Mouse (Mus musculus): ENCODE measurements around the gene Tmc8. TPM values are rescaled to one million over a fixed set of nuclear protein-coding genes. Genes with fewer than 3 reads are reported as not detected.
"Not testable (repeated sequence)": the region's sequence is repeated elsewhere in the genome, so short reads cannot be mapped to it uniquely, and the experiment has no call there.

Tmc8 gene
- polyA plus RNA-seq, 1 experiment from 2014 or later: 0.86 TPM

- ATAC-seq (ENCODE audit: low FRiP score): no peak
- 88% methylated on average over 18 of the region's 18 CpGs for WGBS
- H3K9ac ChIP-seq (ENCODE audit: low read depth, low read length): no peak overlapping the region
- no peaks in the 10 kb centered on the region for H3K9me3 ChIP-seq (ENCODE audit: control insufficient read depth, low read length)
- no peaks in the 10 kb centered on the region for H3K36me3 ChIP-seq (ENCODE audit: control insufficient read depth, insufficient read depth, low read length)
- H3K27me3 ChIP-seq (ENCODE audit: control insufficient read depth, insufficient read depth, low read length): no peaks in the 10 kb centered on the region
- H3K4me1 ChIP-seq (replicated peaks; ENCODE audit: control insufficient read depth, insufficient read depth, low read length): peaks cover 8% of the 10 kb centered on the region
- no peak overlapping the region for H3K4me3 ChIP-seq (ENCODE audit: low read depth, low read length)
- no peak overlapping the region for H3K4me2 ChIP-seq (replicated peaks; ENCODE audit: low read depth, low read length)
- no peak overlapping the region for H3K27ac ChIP-seq (ENCODE audit: low read depth, low read length)
- no peak for DNase-seq (ENCODE audit: low spot score)
These were observed 46.4 kb downstream of the Tmc8 start for GRCm38 (mm10) chr11:117828149-117828887.

GRCm38 (mm10) chr11:117828888-117829604, 47.2 kb downstream of the Tmc8 start:
- DNase-seq (ENCODE audit: low spot score) (no peak), ATAC-seq (ENCODE audit: low FRiP score) (no peak)
- Histone ChIP-seq H3K4me2 (replicated peaks; ENCODE audit: low read depth, low read length) (no peak overlapping the region), H3K9me3 (ENCODE audit: control insufficient read depth, low read length) (no peaks in the 10 kb centered on the region), H3K27ac (ENCODE audit: low read depth, low read length) (no peak overlapping the region), H3K36me3 (ENCODE audit: control insufficient read depth, insufficient read depth, low read length) (no peaks in the 10 kb centered on the region), H3K9ac (ENCODE audit: low read depth, low read length) (no peak overlapping the region), H3K27me3 (ENCODE audit: control insufficient read depth, insufficient read depth, low read length) (no peaks in the 10 kb centered on the region), H3K4me1 (replicated peaks; ENCODE audit: control insufficient read depth, insufficient read depth, low read length) (peaks cover 8% of the 10 kb centered on the region), H3K4me3 (ENCODE audit: low read depth, low read length) (no peak overlapping the region)
- WGBS: 64% methylated on average over 9 of the region's 9 CpGs

GRCm38 (mm10) chr11:117829671-117830215, 47.9 kb downstream of the Tmc8 start:
- WGBS: 70% methylated on average over 2 of the region's 2 CpGs
- no peak for ATAC-seq (ENCODE audit: low FRiP score)
- H3K36me3 ChIP-seq (ENCODE audit: control insufficient read depth, insufficient read depth, low read length): no peaks in the 10 kb centered on the region
- no peak overlapping the region for H3K4me2 ChIP-seq (replicated peaks; ENCODE audit: low read depth, low read length)
- H3K4me1 ChIP-seq (replicated peaks; ENCODE audit: control insufficient read depth, insufficient read depth, low read length): peaks cover 6% of the 10 kb centered on the region
- no peak for DNase-seq (ENCODE audit: low spot score)
- H3K27me3 ChIP-seq (ENCODE audit: control insufficient read depth, insufficient read depth, low read length): no peaks in the 10 kb centered on the region
- no peaks in the 10 kb centered on the region for H3K9me3 ChIP-seq (ENCODE audit: control insufficient read depth, low read length)
- no peak overlapping the region for H3K4me3 ChIP-seq (ENCODE audit: low read depth, low read length)
- H3K9ac ChIP-seq (ENCODE audit: low read depth, low read length): no peak overlapping the region
- H3K27ac ChIP-seq (ENCODE audit: low read depth, low read length): no peak overlapping the region

GRCm38 (mm10) chr11:117830401-117830800, 48.5 kb downstream of the Tmc8 start:
- Histone ChIP-seq H3K4me3 (ENCODE audit: low read depth, low read length) (no peak overlapping the region), H3K36me3 (ENCODE audit: control insufficient read depth, insufficient read depth, low read length) (no peaks in the 10 kb centered on the region), H3K9ac (ENCODE audit: low read depth, low read length) (no peak overlapping the region), H3K4me2 (replicated peaks; ENCODE audit: low read depth, low read length) (no peak overlapping the region), H3K27me3 (ENCODE audit: control insufficient read depth, insufficient read depth, low read length) (no peaks in the 10 kb centered on the region), H3K9me3 (ENCODE audit: control insufficient read depth, low read length) (no peaks in the 10 kb centered on the region), H3K4me1 (replicated peaks; ENCODE audit: control insufficient read depth, insufficient read depth, low read length) (peaks cover 6% of the 10 kb centered on the region), H3K27ac (ENCODE audit: low read depth, low read length) (no peak overlapping the region)
- DNase-seq (ENCODE audit: low spot score): no peak
- ATAC-seq (ENCODE audit: low FRiP score): no peak
- 89% methylated on average over 9 of the region's 9 CpGs for WGBS

- peak overlapping the region; percentile 50 for H3K4me2 ChIP-seq (replicated peaks; ENCODE audit: low read depth, low read length)
- no peaks in the 10 kb centered on the region for H3K27me3 ChIP-seq (ENCODE audit: control insufficient read depth, insufficient read depth, low read length)
- WGBS: 19% methylated on average over 25 of the region's 28 CpGs
- H3K27ac ChIP-seq (ENCODE audit: low read depth, low read length): no peak overlapping the region
- ATAC-seq (ENCODE audit: low FRiP score): peak; percentile 71
- peak overlapping the region; percentile 25 for H3K4me3 ChIP-seq (ENCODE audit: low read depth, low read length)
- no peaks in the 10 kb centered on the region for H3K9me3 ChIP-seq (ENCODE audit: control insufficient read depth, low read length)
- H3K4me1 ChIP-seq (replicated peaks; ENCODE audit: control insufficient read depth, insufficient read depth, low read length): peaks cover 6% of the 10 kb centered on the region; the same call in 1 of the 2 replicates
- peak; percentile 89 for DNase-seq (ENCODE audit: low spot score)
- 0 out of 2 replicates have a peak overlapping the region, but pooled peaks have one; percentile 1 for H3K9ac ChIP-seq (ENCODE audit: low read depth, low read length)
- H3K36me3 ChIP-seq (ENCODE audit: control insufficient read depth, insufficient read depth, low read length): no peaks in the 10 kb centered on the region
These were observed 50.5 kb downstream of the Tmc8 start for GRCm38 (mm10) chr11:117832086-117832969.

- not testable (repeated sequence) for H3K4me2 ChIP-seq (replicated peaks; ENCODE audit: low read depth, low read length); H3K9ac ChIP-seq (ENCODE audit: low read depth, low read length); H3K4me1 ChIP-seq (replicated peaks; ENCODE audit: control insufficient read depth, insufficient read depth, low read length); ATAC-seq (ENCODE audit: low FRiP score); H3K27me3 ChIP-seq (ENCODE audit: control insufficient read depth, insufficient read depth, low read length); H3K4me3 ChIP-seq (ENCODE audit: low read depth, low read length); H3K36me3 ChIP-seq (ENCODE audit: control insufficient read depth, insufficient read depth, low read length); DNase-seq (ENCODE audit: low spot score); H3K27ac ChIP-seq (ENCODE audit: low read depth, low read length); H3K9me3 ChIP-seq (ENCODE audit: control insufficient read depth, low read length)
- WGBS: 94% methylated on average over 4 of the region's 6 CpGs
These were observed 51.6 kb downstream of the Tmc8 start for GRCm38 (mm10) chr11:117833509-117833908.

GRCm38 (mm10) chr11:117834086-117834485, 52.2 kb downstream of the Tmc8 start:
- 92% methylated on average over 8 of the region's 8 CpGs for WGBS
- ATAC-seq (ENCODE audit: low FRiP score): no peak
- H3K9ac ChIP-seq (ENCODE audit: low read depth, low read length): no peak overlapping the region

GRCm38 (mm10) chr11:117836306-117836705, 54.4 kb downstream of the Tmc8 start:
- DNase-seq (ENCODE audit: low spot score): peak; percentile 38
- ATAC-seq (ENCODE audit: low FRiP score): no peak
- 25% methylated on average over 13 of the region's 13 CpGs for WGBS
- Histone ChIP-seq H3K27me3 (ENCODE audit: control insufficient read depth, insufficient read depth, low read length) (no peaks in the 10 kb centered on the region), H3K27ac (ENCODE audit: low read depth, low read length) (no peak overlapping the region), H3K4me3 (ENCODE audit: low read depth, low read length) (no peak overlapping the region), H3K4me2 (replicated peaks; ENCODE audit: low read depth, low read length) (peak overlapping the region; percentile 8; the same call in 1 of the 2 replicates), H3K9ac (ENCODE audit: low read depth, low read length) (no peak overlapping the region), H3K9me3 (ENCODE audit: control insufficient read depth, low read length) (no peaks in the 10 kb centered on the region), H3K4me1 (replicated peaks; ENCODE audit: control insufficient read depth, insufficient read depth, low read length) (peaks cover 6% of the 10 kb centered on the region; the same call in 1 of the 2 replicates), H3K36me3 (ENCODE audit: control insufficient read depth, insufficient read depth, low read length) (no peaks in the 10 kb centered on the region)

More at GRCm38 (mm10) chr11:117834086-117834485, 52.2 kb downstream of the Tmc8 start:
- H3K4me2 ChIP-seq (replicated peaks; ENCODE audit: low read depth, low read length): no peak overlapping the region
- no peaks in the 10 kb centered on the region for H3K27me3 ChIP-seq (ENCODE audit: control insufficient read depth, insufficient read depth, low read length)
- no peak overlapping the region for H3K4me3 ChIP-seq (ENCODE audit: low read depth, low read length)
- H3K9me3 ChIP-seq (ENCODE audit: control insufficient read depth, low read length): no peaks in the 10 kb centered on the region
- H3K36me3 ChIP-seq (ENCODE audit: control insufficient read depth, insufficient read depth, low read length): no peaks in the 10 kb centered on the region
- DNase-seq (ENCODE audit: low spot score): no peak
- peaks cover 6% of the 10 kb centered on the region; the same call in 1 of the 2 replicates for H3K4me1 ChIP-seq (replicated peaks; ENCODE audit: control insufficient read depth, insufficient read depth, low read length)
- H3K27ac ChIP-seq (ENCODE audit: low read depth, low read length): no peak overlapping the region
